Mouse (Mus musculus): ENCODE results near the gene Otud6a. TPM values are rescaled to one million over a fixed set of nuclear protein-coding genes. Genes with fewer than 3 reads are reported as not detected.
"Not testable (repeated sequence)": the region's sequence is repeated elsewhere in the genome, so short reads cannot be mapped to it uniquely, and the experiment has no call there.

Otud6a gene
- polyA plus RNA-seq (2012; rRNA removed): not detected in 2 replicates

DNA sequence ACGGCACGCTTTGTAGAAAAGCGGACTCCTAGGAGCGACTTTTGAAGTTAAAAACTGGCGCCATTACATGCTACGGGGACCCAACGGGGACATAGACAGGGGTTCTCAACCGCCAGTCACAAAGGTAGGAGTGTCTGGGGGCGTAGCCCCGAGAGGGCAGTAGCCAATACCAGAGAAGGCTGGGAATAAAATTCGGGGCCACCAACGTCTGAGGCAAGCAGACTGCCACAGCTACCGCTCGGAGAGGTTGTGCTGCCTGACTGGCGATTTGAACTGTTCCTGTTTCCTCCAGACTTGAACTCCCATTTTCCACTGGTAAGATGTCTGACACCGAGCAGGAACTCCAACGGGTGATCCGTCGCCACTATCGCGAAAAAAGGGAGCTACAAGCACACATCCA is at the start of gene Otud6a:
Gene Otud6a, plus strand, starts transcription at position 321 of the 400 bp plus-strand sequence.
- WGBS: 84% methylated on average over 21 of the region's 21 CpGs
- TF ChIP-seq CTCF (IDR thresholded peaks at IDR 0.05; ENCODE audit: insufficient read depth, low read length) (no peak), POLR2A (IDR thresholded peaks at IDR 0.05; ENCODE audit: borderline replicate concordance, extremely low read depth, low read depth, low read length) (no peak)
- no peak for DNase-seq
- H3K4me1 ChIP-seq (ENCODE audit: control insufficient read depth, insufficient read depth, low read length): no peaks in the 10 kb centered on the region
- no peak within 1 kb of the TSS for H3K4me3 ChIP-seq (replicated peaks; ENCODE audit: extremely low read depth, low read depth, low read length)

- 57% methylated on average over 1 of the region's 1 CpGs for WGBS
- TF ChIP-seq CTCF (IDR thresholded peaks at IDR 0.05; ENCODE audit: insufficient read depth, low read length): no peak
- TF ChIP-seq POLR2A (IDR thresholded peaks at IDR 0.05; ENCODE audit: borderline replicate concordance, extremely low read depth, low read depth, low read length): no peak
Measured at GRCm38 (mm10) chrX:100389887-100390286, 38.9 kb upstream of the Otud6a start.

DNA sequence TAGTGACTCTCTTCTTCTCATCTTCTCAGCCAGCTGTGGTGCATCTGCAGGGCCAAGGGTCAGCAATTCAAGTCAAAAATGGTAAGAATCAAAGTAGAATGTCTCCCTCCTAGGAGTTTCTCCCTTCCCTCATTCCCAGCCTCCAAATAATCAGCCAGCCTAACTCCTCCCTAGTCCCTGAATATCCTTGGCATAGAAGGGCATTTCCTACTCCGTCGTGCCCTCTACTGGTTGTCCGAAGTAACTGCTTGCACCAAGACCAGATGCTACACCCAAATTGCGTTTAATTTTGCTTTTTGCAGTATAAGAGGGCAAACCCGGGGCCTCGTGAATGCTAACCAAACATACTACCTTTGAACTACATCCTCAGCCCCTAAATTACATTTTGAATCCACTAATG is 36.5 kb upstream of the Otud6a start:
- 36% methylated on average over 6 of the region's 6 CpGs for WGBS
- TF ChIP-seq POLR2A (IDR thresholded peaks at IDR 0.05; ENCODE audit: borderline replicate concordance, extremely low read depth, low read depth, low read length): no peak
- TF ChIP-seq CTCF (IDR thresholded peaks at IDR 0.05; ENCODE audit: insufficient read depth, low read length): peak; percentile 29
- H3K4me1 ChIP-seq (ENCODE audit: control insufficient read depth, insufficient read depth, low read length): no peaks in the 10 kb centered on the region
- DNase-seq: peak; percentile 26
- no peak overlapping the region for H3K4me3 ChIP-seq (replicated peaks; ENCODE audit: extremely low read depth, low read depth, low read length)

More at GRCm38 (mm10) chrX:100389887-100390286, 38.9 kb upstream of the Otud6a start:
- no peak for DNase-seq
- H3K4me3 ChIP-seq (replicated peaks; ENCODE audit: extremely low read depth, low read depth, low read length): no peak overlapping the region
- no peaks in the 10 kb centered on the region for H3K4me1 ChIP-seq (ENCODE audit: control insufficient read depth, insufficient read depth, low read length)

DNA sequence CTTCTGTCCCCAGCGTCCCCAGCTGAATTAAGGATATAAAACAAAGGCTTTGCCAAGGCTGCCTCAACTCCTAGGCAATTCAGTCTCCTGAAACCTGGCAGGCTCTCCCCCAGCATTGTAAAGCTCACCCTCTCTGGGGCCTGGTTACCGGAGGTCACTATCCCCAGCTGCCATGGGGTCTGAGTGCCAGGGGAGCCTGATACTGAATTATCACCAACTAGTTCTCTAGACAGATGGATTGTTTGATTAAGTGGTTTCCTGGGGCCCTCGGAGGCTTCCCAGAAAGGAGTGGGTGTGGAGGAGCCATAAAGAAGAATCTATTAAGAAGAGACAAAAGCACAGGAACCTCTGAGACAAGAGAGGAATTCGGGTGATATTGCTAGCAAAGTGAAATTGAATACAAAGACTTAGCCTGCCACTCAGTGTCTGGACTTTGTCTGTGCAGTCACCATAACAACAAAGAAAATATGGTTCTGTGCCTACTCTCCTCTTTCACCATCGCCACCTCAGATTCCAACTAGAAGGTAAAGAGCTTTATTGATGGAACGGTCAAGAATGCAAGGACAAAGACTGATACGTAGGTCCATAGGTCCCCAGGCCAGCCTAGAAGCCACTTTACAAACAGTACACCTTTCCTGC is 34.5 kb upstream of the Otud6a start:
- H3K4me3 ChIP-seq (replicated peaks; ENCODE audit: extremely low read depth, low read depth, low read length): no peak overlapping the region
- TF ChIP-seq POLR2A (IDR thresholded peaks at IDR 0.05; ENCODE audit: borderline replicate concordance, extremely low read depth, low read depth, low read length) (no peak), CTCF (IDR thresholded peaks at IDR 0.05; ENCODE audit: insufficient read depth, low read length) (no peak)
- WGBS: 76% methylated on average over 7 of the region's 7 CpGs
- DNase-seq: no peak
- no peaks in the 10 kb centered on the region for H3K4me1 ChIP-seq (ENCODE audit: control insufficient read depth, insufficient read depth, low read length)

GRCm38 (mm10) chrX:100395026-100395425 is 33.8 kb upstream of the Otud6a start:
- DNase-seq: no peak
- Histone ChIP-seq H3K4me3 (replicated peaks; ENCODE audit: extremely low read depth, low read depth, low read length) (no peak overlapping the region), H3K4me1 (ENCODE audit: control insufficient read depth, insufficient read depth, low read length) (no peaks in the 10 kb centered on the region)
- 75% methylated on average over 8 of the region's 8 CpGs for WGBS
- no peak for TF ChIP-seq POLR2A (IDR thresholded peaks at IDR 0.05; ENCODE audit: borderline replicate concordance, extremely low read depth, low read depth, low read length)
- peak; percentile 49 for TF ChIP-seq CTCF (IDR thresholded peaks at IDR 0.05; ENCODE audit: insufficient read depth, low read length)

DNA sequence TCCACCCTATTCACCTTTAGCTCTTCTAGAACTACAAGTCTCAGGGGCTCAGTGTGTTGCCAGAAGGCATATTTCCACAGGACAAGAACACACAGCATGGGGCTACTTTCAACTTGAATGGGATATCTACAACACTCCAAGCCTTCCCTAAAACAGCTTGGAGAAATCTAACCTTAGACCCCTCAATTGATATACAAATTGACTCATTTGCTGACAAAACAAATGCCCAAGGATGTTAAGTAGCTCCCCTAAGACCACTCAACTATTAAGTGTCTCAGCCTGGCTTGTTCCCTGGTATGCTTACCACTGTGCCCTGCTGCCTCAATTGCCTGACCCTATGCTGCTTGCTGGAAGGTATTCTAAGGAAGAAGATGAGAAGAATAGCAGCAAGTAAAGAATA is 27.9 kb upstream of the Otud6a start:
- DNase-seq: no peak
- H3K4me3 ChIP-seq (replicated peaks; ENCODE audit: extremely low read depth, low read depth, low read length): no peak overlapping the region
- no peak for TF ChIP-seq CTCF (IDR thresholded peaks at IDR 0.05; ENCODE audit: insufficient read depth, low read length)
- TF ChIP-seq POLR2A (IDR thresholded peaks at IDR 0.05; ENCODE audit: borderline replicate concordance, extremely low read depth, low read depth, low read length): no peak
- no peaks in the 10 kb centered on the region for H3K4me1 ChIP-seq (ENCODE audit: control insufficient read depth, insufficient read depth, low read length)

GRCm38 (mm10) chrX:100401657-100402056 is 27.2 kb upstream of the Otud6a start:
- DNase-seq: no peak
- no peak for TF ChIP-seq CTCF (IDR thresholded peaks at IDR 0.05; ENCODE audit: insufficient read depth, low read length)
- no peak for TF ChIP-seq POLR2A (IDR thresholded peaks at IDR 0.05; ENCODE audit: borderline replicate concordance, extremely low read depth, low read depth, low read length)
- 68% methylated on average over 5 of the region's 5 CpGs for whole genome bisulfite sequencing
- Histone ChIP-seq H3K4me3 (replicated peaks; ENCODE audit: extremely low read depth, low read depth, low read length) (no peak overlapping the region), H3K4me1 (ENCODE audit: control insufficient read depth, insufficient read depth, low read length) (no peaks in the 10 kb centered on the region)

GRCm38 (mm10) chrX:100409245-100409644 is 19.6 kb upstream of the Otud6a start:
- WGBS: 48% methylated on average over 1 of the region's 1 CpGs
- no peaks in the 10 kb centered on the region for H3K4me1 ChIP-seq (ENCODE audit: control insufficient read depth, insufficient read depth, low read length)
- H3K4me3 ChIP-seq (replicated peaks; ENCODE audit: extremely low read depth, low read depth, low read length): no peak overlapping the region
- DNase-seq: no peak
- TF ChIP-seq POLR2A (IDR thresholded peaks at IDR 0.05; ENCODE audit: borderline replicate concordance, extremely low read depth, low read depth, low read length): no peak
- no peak for TF ChIP-seq CTCF (IDR thresholded peaks at IDR 0.05; ENCODE audit: insufficient read depth, low read length)

GRCm38 (mm10) chrX:100432311-100432710 is 3.5 kb downstream of the Otud6a start:
- no peak for TF ChIP-seq POLR2A (IDR thresholded peaks at IDR 0.05; ENCODE audit: borderline replicate concordance, extremely low read depth, low read depth, low read length)
- Histone ChIP-seq H3K4me1 (ENCODE audit: control insufficient read depth, insufficient read depth, low read length) (no peaks in the 10 kb centered on the region), H3K4me3 (replicated peaks; ENCODE audit: extremely low read depth, low read depth, low read length) (no peak overlapping the region)
- no peak for DNase-seq
- 46% methylated on average over 3 of the region's 3 CpGs for WGBS

- DNase-seq; H3K4me1 ChIP-seq (ENCODE audit: control insufficient read depth, insufficient read depth, low read length); H3K4me3 ChIP-seq (replicated peaks; ENCODE audit: extremely low read depth, low read depth, low read length): not testable (repeated sequence)
- WGBS: 91% methylated on average over 2 of the region's 2 CpGs
Measured at GRCm38 (mm10) chrX:100442617-100443016, 13.8 kb downstream of the Otud6a start, which contains the start of gene Awat2. Awat2 (minus strand) TSS chrX:100442717.
